Mouse (Mus musculus) ES-E14 (cell line): Measurements from ENCODE around the gene Lipc.

ENCODE experiments used
- HCFC1 ChIP-seq: IDR thresholded peaks from 2 replicates; pipeline ENCODE4 v1.6.1; 2012; ENCODE audit warnings: low read length, inconsistent platforms, borderline replicate concordance; ENCODE audit not compliant: insufficient read depth
- ZC3H11A ChIP-seq: IDR thresholded peaks from 2 replicates; pipeline ENCODE4 v1.6.1; 2012; ENCODE audit warnings: low read depth, mild to moderate bottlenecking, inconsistent platforms, low read length, borderline replicate concordance
- ZNF384 ChIP-seq: IDR thresholded peaks from 2 replicates; pipeline ENCODE4 v1.6.1; 2012; ENCODE audit warnings: low read depth, low read length, inconsistent platforms

- TF ChIP-seq HCFC1 (no peak), ZNF384 (no peak), ZC3H11A (no peak)
These were observed 191.1 kb downstream of the Lipc start for GRCm38 (mm10) chr9:70760974-70761373.
